Mouse (Mus musculus) brain, embryonic 14.5 days (tissue): ENCODE results near the gene Pla2g4d.

Experiments
- CTCF ChIP-seq: fragments of 200-500 bp; IDR thresholded peaks from 2 replicates; pipeline ENCODE4 v1.5.1; 2012; ENCODE audit warnings: inconsistent platforms, mild to moderate bottlenecking, moderate library complexity, borderline replicate concordance; ENCODE audit not compliant: insufficient read depth, insufficient read length; ENCODE audit errors: extremely low read depth
- POLR2A ChIP-seq: fragments of 200-500 bp; IDR thresholded peaks from 2 replicates; pipeline ENCODE4 v1.6.1; 2012; ENCODE audit warnings: mild to moderate bottlenecking, inconsistent platforms, borderline replicate concordance; ENCODE audit not compliant: poor library complexity, insufficient read depth, insufficient read length, severe bottlenecking; ENCODE audit errors: extremely low read depth

GRCm38 (mm10) chr2:120331575-120331974 lies 42.6 kb upstream of the Pla2g4d start:
- TF ChIP-seq POLR2A (no peak), CTCF (no peak)
